Mouse (Mus musculus): ENCODE results near the gene Fnbp1.

Fnbp1 gene

GRCm38 (mm10) chr2:31150762-31151161, 9.0 kb upstream of the Fnbp1 start:
- DNase-seq (ENCODE audit: low spot score in 2 of 2), result no peak

- no peak for DNase-seq (ENCODE audit: low spot score in 2 of 2)
These were observed 5.2 kb upstream of the Fnbp1 start for GRCm38 (mm10) chr2:31147054-31147453.

GRCm38 (mm10) chr2:31144901-31145300, 3.1 kb upstream of the Fnbp1 start:
- DNase-seq (ENCODE audit: low spot score in 2 of 2), result no peak

GRCm38 (mm10) chr2:31143768-31144695, 2.2 kb upstream of the Fnbp1 start:
- no peak for DNase-seq (ENCODE audit: low spot score in 2 of 2)

GRCm38 (mm10) chr2:31143326-31143725, 1.5 kb upstream of the Fnbp1 start:
- no peak for DNase-seq (ENCODE audit: low spot score in 2 of 2)

- DNase-seq (ENCODE audit: low spot score in 2 of 2), result no peak
These were observed 697 bp upstream of the Fnbp1 start for GRCm38 (mm10) chr2:31142505-31142904.

GRCm38 (mm10) chr2:31141074-31141866, 538 bp downstream of the Fnbp1 start:
- DNase-seq (ENCODE audit: low spot score in 2 of 2), result peak in 1 of 2 experiments; percentile 36

- no peak for DNase-seq (ENCODE audit: low spot score in 2 of 2)
These were observed 1.1 kb downstream of the Fnbp1 start for GRCm38 (mm10) chr2:31140772-31141073.

- no peak for DNase-seq (ENCODE audit: low spot score in 2 of 2)
These were observed 1.6 kb downstream of the Fnbp1 start for GRCm38 (mm10) chr2:31139991-31140771.

GRCm38 (mm10) chr2:31139174-31139632, 2.6 kb downstream of the Fnbp1 start:
- no peak for DNase-seq (ENCODE audit: low spot score in 2 of 2)

- no peak for DNase-seq (ENCODE audit: low spot score in 2 of 2)
These were observed 4.7 kb downstream of the Fnbp1 start for GRCm38 (mm10) chr2:31137018-31137590.

GRCm38 (mm10) chr2:31136338-31136737, 5.5 kb downstream of the Fnbp1 start:
- DNase-seq (ENCODE audit: low spot score in 2 of 2), result no peak

GRCm38 (mm10) chr2:31135512-31135931, 6.3 kb downstream of the Fnbp1 start:
- DNase-seq (ENCODE audit: low spot score in 2 of 2), result no peak

- no peak for DNase-seq (ENCODE audit: low spot score in 2 of 2)
These were observed 7.8 kb downstream of the Fnbp1 start for GRCm38 (mm10) chr2:31133981-31134380.

GRCm38 (mm10) chr2:31132682-31133081, 9.1 kb downstream of the Fnbp1 start:
- DNase-seq (ENCODE audit: low spot score in 2 of 2), result no peak

- DNase-seq (ENCODE audit: low spot score in 2 of 2), result no peak
These were observed 11.0 kb downstream of the Fnbp1 start for GRCm38 (mm10) chr2:31130815-31131299.

GRCm38 (mm10) chr2:31129742-31130518, 11.9 kb downstream of the Fnbp1 start:
- no peak for DNase-seq (ENCODE audit: low spot score in 2 of 2)

GRCm38 (mm10) chr2:31127899-31128298, 13.9 kb downstream of the Fnbp1 start:
- DNase-seq (ENCODE audit: low spot score in 2 of 2), result no peak

- no peak for DNase-seq (ENCODE audit: low spot score in 2 of 2)
These were observed 14.6 kb downstream of the Fnbp1 start for GRCm38 (mm10) chr2:31127219-31127618.

GRCm38 (mm10) chr2:31126048-31126447, 15.8 kb downstream of the Fnbp1 start:
- no peak for DNase-seq (ENCODE audit: low spot score in 2 of 2)

GRCm38 (mm10) chr2:31125156-31125555, 16.7 kb downstream of the Fnbp1 start:
- DNase-seq (ENCODE audit: low spot score in 2 of 2), result no peak
